Mouse (Mus musculus) limb, embryonic 15.5 days (tissue): ENCODE data around the gene Gm21788. TPM values are rescaled to one million over a fixed set of nuclear protein-coding genes. Genes with fewer than 3 reads are reported as not detected.
"Not testable (repeated sequence)": the region's sequence is repeated elsewhere in the genome, so short reads cannot be mapped to it uniquely, and the experiment has no call there.

ENCODE experiments used
- ATAC-seq: fragments of 200-750 bp; cut with Nextera tagmentation; 2 replicates; pipeline ENCODE4 v1.8.0; 2017; ENCODE audit warnings: low read depth, moderate TSS enrichment; ENCODE audit not compliant: insufficient number of reproducible peaks, low FRiP score, low TSS enrichment
- H3K27ac ChIP-seq: fragments of 300-500 bp; sonication (generic); 2 replicates; pipeline ENCODE4 v1.5.1; 2015; ENCODE audit warnings: moderate library complexity, mild to moderate bottlenecking, inconsistent platforms
- H3K27me3 ChIP-seq: fragments of 300-500 bp; sonication (generic); 2 replicates; pipeline ENCODE4 v1.6.1; 2015; ENCODE audit warnings: inconsistent platforms
- H3K36me3 ChIP-seq: fragments of 300-500 bp; sonication (generic); 2 replicates; pipeline ENCODE4 v1.6.1; 2015; ENCODE audit warnings: inconsistent platforms
- H3K4me1 ChIP-seq: fragments of 300-500 bp; sonication (generic); 2 replicates; pipeline ENCODE4 v1.6.1; 2015; ENCODE audit warnings: inconsistent platforms
- H3K4me2 ChIP-seq: fragments of 300-500 bp; sonication (generic); 2 replicates; pipeline ENCODE4 v1.6.1; 2015; ENCODE audit warnings: mild to moderate bottlenecking, inconsistent platforms
- H3K4me3 ChIP-seq: fragments of 300-500 bp; sonication (generic); 2 replicates; pipeline ENCODE4 v1.5.1; 2015; ENCODE audit warnings: mild to moderate bottlenecking, inconsistent platforms
- H3K9ac ChIP-seq: fragments of 300-500 bp; sonication (generic); 2 replicates; pipeline ENCODE4 v1.6.1; 2015; ENCODE audit warnings: inconsistent platforms
- H3K9me3 ChIP-seq: fragments of 300-500 bp; sonication (generic); 2 replicates; pipeline ENCODE4 v1.6.1; 2016; ENCODE audit warnings: inconsistent platforms
- WGBS: fragments of 180-500 bp; shearing (Covaris S2); methylation state at CpG from one replicate; pipeline ENCODE4 v1.1.7; 2015; 5-methylcytosine and 5-hydroxymethylcytosine counted together
- polyA plus RNA-seq: library from polyadenylated mRNA; unstranded; fragments of >200 nt; fragmentation: Nextera tagmentation; extraction: Ambion mirVana; gene quantifications from 2 replicates; pipeline ENCODE4 v1.2.1, GENCODE M21; 2015

The Gm21788 gene
- polyA plus RNA-seq = not detected in 2 replicates

DNA sequence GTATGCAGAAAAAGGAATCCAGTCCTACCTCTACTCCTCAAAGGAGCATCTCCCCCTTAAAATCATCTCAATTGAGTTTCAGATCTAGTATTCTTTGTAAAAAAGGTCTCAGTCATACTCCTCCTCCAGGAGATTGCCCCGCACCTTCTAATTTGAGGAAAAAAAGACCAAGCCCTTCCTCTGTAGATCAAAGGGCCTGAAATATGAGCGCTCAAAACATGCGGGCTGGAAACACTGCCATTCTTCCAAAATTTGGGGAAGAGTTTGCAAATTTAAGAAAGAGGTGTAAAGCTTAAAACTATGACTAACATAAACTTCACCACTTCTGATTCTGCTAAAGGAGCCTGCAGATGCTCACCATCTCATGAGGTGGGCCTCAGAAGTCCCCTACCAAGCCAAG, at the start of gene Gm21788:
Gene Gm21788, plus strand, starts transcription at position 301 of the 400 bp plus-strand sequence.
- not testable (repeated sequence) for ATAC-seq, H3K4me1 ChIP-seq, H3K4me2 ChIP-seq, H3K9ac ChIP-seq, H3K9me3 ChIP-seq, H3K4me3 ChIP-seq, H3K27ac ChIP-seq, H3K27me3 ChIP-seq, H3K36me3 ChIP-seq
- no CpG with 5 or more reads among the region's 3 CpGs for WGBS

Other genes starting within 250 kb of the Gm21788 start
- gene Gm21244, start 235.7 kb upstream of the Gm21788 start, polyA plus RNA-seq = not detected in 2 replicates
- not detected in 2 replicates for gene Gm28998, start 151.2 kb upstream of the Gm21788 start, polyA plus RNA-seq
- gene Gm20826, start 233.5 kb downstream of the Gm21788 start, polyA plus RNA-seq = not detected in 2 replicates